Mouse (Mus musculus) intestine, embryonic 15.5 days (tissue): Measurements from ENCODE around the gene Gm20388. TPM values are rescaled to one million over a fixed set of nuclear protein-coding genes. Genes with fewer than 3 reads are reported as not detected.

Experiments
- ATAC-seq: fragments of 200-750 bp; cut with Nextera tagmentation; 2 replicates; pipeline ENCODE4 v1.8.0; 2017; ENCODE audit warnings: moderate TSS enrichment, moderate library complexity
- H3K27ac ChIP-seq: fragments of 300-500 bp; sonication (generic); 2 replicates; pipeline ENCODE4 v1.5.1; 2015; ENCODE audit warnings: mild to moderate bottlenecking, inconsistent platforms
- H3K27me3 ChIP-seq: fragments of 300-500 bp; sonication (generic); replicated peaks from 2 replicates; pipeline ENCODE4 v1.6.1; 2015; ENCODE audit warnings: inconsistent platforms
- H3K36me3 ChIP-seq: fragments of 300-500 bp; sonication (generic); 2 replicates; pipeline ENCODE4 v1.6.1; 2015; ENCODE audit warnings: inconsistent platforms
- H3K4me1 ChIP-seq: fragments of 300-500 bp; sonication (generic); replicated peaks from 2 replicates; pipeline ENCODE4 v1.6.1; 2015; ENCODE audit warnings: inconsistent platforms
- H3K4me2 ChIP-seq: fragments of 300-500 bp; sonication (generic); replicated peaks from 2 replicates; pipeline ENCODE4 v1.6.1; 2015; ENCODE audit warnings: mild to moderate bottlenecking, inconsistent platforms
- H3K4me3 ChIP-seq: fragments of 300-500 bp; sonication (generic); replicated peaks from 2 replicates; pipeline ENCODE4 v1.5.1; 2015; ENCODE audit warnings: inconsistent platforms
- H3K9ac ChIP-seq: fragments of 300-500 bp; sonication (generic); 2 replicates; pipeline ENCODE4 v1.6.1; 2015; ENCODE audit warnings: inconsistent platforms
- H3K9me3 ChIP-seq: fragments of 300-500 bp; sonication (generic); 2 replicates; pipeline ENCODE4 v1.6.1; 2016; ENCODE audit warnings: inconsistent platforms
- WGBS: fragments of 180-500 bp; shearing (Covaris S2); methylation state at CpG from one replicate; pipeline ENCODE4 v1.1.7; 2015; 5-methylcytosine and 5-hydroxymethylcytosine counted together
- polyA plus RNA-seq: library from polyadenylated mRNA; unstranded; fragments of >200 nt; fragmentation: Nextera tagmentation; extraction: Ambion mirVana; gene quantifications from 2 replicates; pipeline ENCODE4 v1.2.1, GENCODE M21; 2015

The Gm20388 gene
- polyA plus RNA-seq, 1 experiment from 2014 or later: not detected

DNA sequence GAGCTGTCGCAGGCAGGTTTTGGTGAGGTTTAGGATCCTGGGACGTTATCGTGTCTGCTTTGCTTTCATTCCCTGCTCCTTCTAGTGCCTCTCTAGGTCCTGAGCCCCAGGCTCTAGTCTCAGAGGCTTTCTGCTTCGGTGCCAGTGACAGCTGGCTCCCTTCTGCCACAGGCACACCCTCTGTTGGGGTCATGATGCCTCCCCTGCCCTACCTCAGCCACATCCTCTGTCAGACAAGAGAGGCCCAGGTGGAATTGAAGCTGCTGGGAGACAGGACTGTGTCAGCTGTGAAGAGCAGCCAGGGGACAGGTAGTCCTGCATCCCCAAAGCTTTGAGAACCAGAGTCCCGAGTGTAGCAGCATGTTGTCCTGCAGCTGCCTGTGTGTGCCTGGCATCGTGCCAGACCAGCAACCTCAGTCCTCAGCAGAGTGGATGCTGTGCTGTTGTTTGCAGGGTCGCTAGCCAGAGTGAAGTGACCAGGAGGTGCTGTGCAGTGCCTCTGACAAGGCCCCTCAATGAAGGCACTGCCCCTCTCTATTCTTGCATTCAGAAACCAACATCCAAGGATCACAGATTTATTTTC is 2896.4 kb downstream of the Gm20388 start:
- WGBS: 72% methylated on average over 7 of the region's 7 CpGs
- Histone ChIP-seq H3K9me3 (no peaks in the 10 kb centered on the region), H3K27me3 (no peaks in the 10 kb centered on the region), H3K9ac (no peak overlapping the region), H3K4me3 (no peak overlapping the region), H3K4me2 (no peak overlapping the region), H3K27ac (no peak overlapping the region), H3K4me1 (no peaks in the 10 kb centered on the region), H3K36me3 (peaks cover 2% of the 10 kb centered on the region; the same call in 1 of the 2 replicates)
- no peak for ATAC-seq

DNA sequence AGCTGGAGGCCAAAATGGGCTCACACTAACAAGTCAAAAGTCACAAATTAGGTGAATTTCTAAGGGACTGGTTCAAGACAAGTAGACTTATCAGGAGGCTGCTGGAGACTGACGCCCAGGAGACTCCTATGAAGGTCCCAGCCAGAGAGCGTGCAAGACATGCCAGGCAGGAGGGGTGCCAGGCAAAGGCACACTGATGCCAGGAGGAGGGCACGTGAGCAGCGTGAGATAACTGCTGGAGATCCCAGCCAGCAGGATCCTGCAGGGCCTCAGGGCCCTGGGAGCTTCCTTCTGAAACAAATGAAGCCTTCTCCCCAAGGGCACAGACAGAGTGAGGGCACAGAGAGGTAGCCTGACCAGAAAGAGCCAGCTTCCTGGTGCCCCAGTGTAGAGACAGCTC is 2897.3 kb downstream of the Gm20388 start:
- Histone ChIP-seq H3K27me3 (no peaks in the 10 kb centered on the region), H3K9me3 (no peaks in the 10 kb centered on the region), H3K36me3 (peaks cover 2% of the 10 kb centered on the region; the same call in 1 of the 2 replicates), H3K4me3 (no peak overlapping the region), H3K4me2 (no peak overlapping the region), H3K4me1 (no peaks in the 10 kb centered on the region), H3K9ac (no peak overlapping the region), H3K27ac (no peak overlapping the region)
- WGBS: 92% methylated on average over 4 of the region's 4 CpGs
- no peak for ATAC-seq

DNA sequence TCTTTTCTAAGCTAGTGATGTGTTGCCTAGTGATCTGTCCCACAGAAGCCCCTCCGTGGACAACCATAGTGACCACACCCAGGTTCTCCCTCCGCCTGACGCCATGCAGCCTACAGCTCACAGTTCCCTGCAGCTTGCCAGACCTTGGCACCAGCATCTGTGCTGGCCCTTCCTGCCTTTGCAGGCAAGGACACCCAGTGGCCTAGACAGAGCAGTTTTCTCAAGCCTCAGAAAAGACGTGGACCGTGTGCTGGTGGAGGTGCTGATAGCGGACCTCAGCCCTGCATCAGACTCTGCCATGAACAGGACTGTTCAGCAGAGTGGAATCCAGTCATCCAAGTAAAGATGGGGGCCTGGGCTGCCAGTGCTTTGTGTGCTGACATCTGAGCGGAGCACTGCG is 2899.7 kb downstream of the Gm20388 start:
- no peaks in the 10 kb centered on the region for H3K27me3 ChIP-seq
- no peaks in the 10 kb centered on the region for H3K9me3 ChIP-seq
- WGBS: 79% methylated on average over 8 of the region's 8 CpGs
- H3K4me1 ChIP-seq: no peaks in the 10 kb centered on the region
- peaks cover 5% of the 10 kb centered on the region; the same call in 1 of the 2 replicates for H3K36me3 ChIP-seq
- no peak overlapping the region for H3K4me2 ChIP-seq
- no peak overlapping the region for H3K27ac ChIP-seq
- H3K9ac ChIP-seq: no peak overlapping the region
- ATAC-seq: no peak
- no peak overlapping the region for H3K4me3 ChIP-seq

DNA sequence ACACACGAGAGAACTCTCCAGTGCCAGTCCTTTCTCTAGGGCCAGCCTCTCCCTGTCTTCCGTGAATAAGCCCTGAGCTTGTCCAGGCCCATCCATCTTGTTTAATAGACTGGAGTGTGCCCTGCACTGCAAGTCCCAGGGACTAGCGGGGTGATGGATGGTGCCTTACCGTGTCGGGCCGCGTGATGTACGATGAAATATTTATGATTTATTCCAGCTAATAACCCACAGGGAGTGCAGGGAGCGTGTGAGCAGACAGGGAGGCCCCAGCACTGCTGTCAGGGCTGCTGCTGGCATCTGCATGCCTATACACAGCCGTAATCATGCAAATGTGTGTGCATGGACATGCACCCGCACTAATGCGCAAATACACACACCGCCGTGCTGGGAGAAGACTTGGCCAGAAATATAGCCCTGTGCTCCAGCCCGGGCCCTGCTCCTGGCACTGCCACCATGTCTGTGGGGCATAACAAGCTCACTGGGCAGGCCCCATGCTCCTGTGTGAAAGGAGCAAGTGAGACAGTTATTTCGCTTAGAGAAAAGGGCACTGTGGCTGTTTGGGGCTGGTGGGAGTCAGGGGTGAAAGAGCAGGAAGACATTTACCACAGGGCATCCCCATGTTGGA is 2901.3 kb downstream of the Gm20388 start:
- ATAC-seq: no peak
- 77% methylated on average over 16 of the region's 16 CpGs for WGBS
- Histone ChIP-seq H3K4me1 (no peaks in the 10 kb centered on the region), H3K9ac (no peak overlapping the region), H3K27ac (no peak overlapping the region), H3K9me3 (no peaks in the 10 kb centered on the region), H3K27me3 (no peaks in the 10 kb centered on the region), H3K4me2 (no peak overlapping the region), H3K36me3 (peaks cover 5% of the 10 kb centered on the region; the same call in 1 of the 2 replicates), H3K4me3 (no peak overlapping the region)

DNA sequence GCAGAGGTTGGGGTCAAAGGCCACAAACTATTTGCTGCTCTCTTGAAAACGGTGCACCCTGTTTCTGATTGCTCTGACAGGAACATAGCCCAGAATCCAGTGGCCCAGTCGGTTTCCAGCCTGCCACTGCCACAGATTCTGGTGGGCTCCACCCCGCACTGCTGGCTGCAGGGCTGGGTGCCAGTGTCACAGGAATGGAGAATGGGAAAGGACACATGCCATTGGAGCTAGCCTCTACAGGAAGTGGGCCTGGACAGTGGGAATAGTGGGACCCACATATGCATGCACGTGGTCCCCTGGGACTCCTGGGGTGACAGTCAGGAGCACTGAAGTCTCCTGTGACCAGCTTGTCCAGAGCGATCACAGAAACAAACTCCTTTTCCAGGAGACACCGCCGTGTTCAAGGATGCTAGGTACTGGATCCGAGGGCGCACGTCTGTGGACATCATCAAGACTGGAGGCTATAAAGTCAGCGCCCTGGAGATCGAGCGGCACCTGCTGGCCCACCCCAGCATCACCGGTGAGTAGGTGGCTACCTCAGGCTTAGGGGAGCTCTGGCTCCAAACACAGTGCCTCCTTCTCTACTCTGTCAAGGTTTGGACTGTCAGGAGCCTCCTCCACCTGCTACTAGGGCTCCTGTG is 2902.1 kb downstream of the Gm20388 start:
- H3K36me3 ChIP-seq: peaks cover 5% of the 10 kb centered on the region; the same call in 1 of the 2 replicates
- ATAC-seq: no peak
- no peaks in the 10 kb centered on the region for H3K27me3 ChIP-seq
- H3K4me2 ChIP-seq: no peak overlapping the region
- no peaks in the 10 kb centered on the region for H3K4me1 ChIP-seq
- H3K4me3 ChIP-seq: no peak overlapping the region
- WGBS: 69% methylated on average over 14 of the region's 14 CpGs
- H3K9me3 ChIP-seq: no peaks in the 10 kb centered on the region
- H3K27ac ChIP-seq: no peak overlapping the region
- H3K9ac ChIP-seq: no peak overlapping the region

DNA sequence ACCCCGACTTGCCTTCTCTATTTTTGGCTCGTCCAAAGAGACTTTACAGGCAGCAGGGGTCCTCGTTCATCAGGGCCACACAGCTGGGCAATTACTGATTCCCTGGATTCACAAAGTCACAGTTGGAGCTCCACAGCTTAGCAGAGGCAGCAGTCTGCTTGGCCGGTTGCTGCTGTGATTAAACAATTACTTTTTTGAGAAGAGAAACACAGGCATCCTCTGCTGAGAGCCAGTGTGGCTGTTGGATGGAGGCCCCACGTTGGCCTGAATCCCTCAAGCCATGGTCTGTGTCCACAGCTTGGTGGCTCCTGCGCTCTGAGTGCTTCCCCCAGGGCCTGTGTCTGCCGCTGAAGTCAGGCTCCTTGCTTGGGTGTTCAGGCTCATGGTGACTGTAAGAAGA is 2904.0 kb downstream of the Gm20388 start:
- ATAC-seq: no peak
- H3K36me3 ChIP-seq: peaks cover 5% of the 10 kb centered on the region; the same call in 1 of the 2 replicates
- WGBS: 46% methylated on average over 7 of the region's 7 CpGs
- no peaks in the 10 kb centered on the region for H3K27me3 ChIP-seq
- H3K9ac ChIP-seq: no peak overlapping the region
- H3K4me3 ChIP-seq: no peak overlapping the region
- H3K27ac ChIP-seq: no peak overlapping the region
- no peak overlapping the region for H3K4me2 ChIP-seq
- no peaks in the 10 kb centered on the region for H3K9me3 ChIP-seq
- H3K4me1 ChIP-seq: no peaks in the 10 kb centered on the region

DNA sequence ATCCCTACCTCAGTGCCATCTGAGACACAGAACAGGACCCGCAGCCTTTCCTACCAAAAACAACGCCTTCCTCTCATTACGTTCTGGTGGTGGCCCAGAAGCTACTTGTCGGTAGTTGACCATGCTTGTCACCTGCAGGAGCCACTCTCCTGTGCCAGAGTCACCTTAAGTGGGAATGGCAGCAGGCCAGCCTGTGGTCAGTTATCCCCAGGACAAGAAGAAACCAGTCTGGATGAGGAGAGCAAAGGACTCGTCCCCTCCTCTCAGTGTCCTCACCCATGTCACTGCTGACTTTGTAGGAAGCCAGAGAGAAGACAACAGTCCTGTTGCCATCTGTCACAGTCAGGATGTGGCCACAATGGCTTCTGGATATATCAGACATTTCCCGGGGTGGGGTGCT is 2906.3 kb downstream of the Gm20388 start:
- Histone ChIP-seq H3K27me3 (no peaks in the 10 kb centered on the region), H3K9me3 (no peaks in the 10 kb centered on the region), H3K4me2 (no peak overlapping the region), H3K4me1 (no peaks in the 10 kb centered on the region), H3K27ac (no peak overlapping the region), H3K36me3 (0 out of 2 replicates have a peak, but pooled peaks cover 3% of the 10 kb centered on the region), H3K4me3 (no peak overlapping the region), H3K9ac (no peak overlapping the region)
- ATAC-seq: no peak
- 92% methylated on average over 6 of the region's 6 CpGs for WGBS

DNA sequence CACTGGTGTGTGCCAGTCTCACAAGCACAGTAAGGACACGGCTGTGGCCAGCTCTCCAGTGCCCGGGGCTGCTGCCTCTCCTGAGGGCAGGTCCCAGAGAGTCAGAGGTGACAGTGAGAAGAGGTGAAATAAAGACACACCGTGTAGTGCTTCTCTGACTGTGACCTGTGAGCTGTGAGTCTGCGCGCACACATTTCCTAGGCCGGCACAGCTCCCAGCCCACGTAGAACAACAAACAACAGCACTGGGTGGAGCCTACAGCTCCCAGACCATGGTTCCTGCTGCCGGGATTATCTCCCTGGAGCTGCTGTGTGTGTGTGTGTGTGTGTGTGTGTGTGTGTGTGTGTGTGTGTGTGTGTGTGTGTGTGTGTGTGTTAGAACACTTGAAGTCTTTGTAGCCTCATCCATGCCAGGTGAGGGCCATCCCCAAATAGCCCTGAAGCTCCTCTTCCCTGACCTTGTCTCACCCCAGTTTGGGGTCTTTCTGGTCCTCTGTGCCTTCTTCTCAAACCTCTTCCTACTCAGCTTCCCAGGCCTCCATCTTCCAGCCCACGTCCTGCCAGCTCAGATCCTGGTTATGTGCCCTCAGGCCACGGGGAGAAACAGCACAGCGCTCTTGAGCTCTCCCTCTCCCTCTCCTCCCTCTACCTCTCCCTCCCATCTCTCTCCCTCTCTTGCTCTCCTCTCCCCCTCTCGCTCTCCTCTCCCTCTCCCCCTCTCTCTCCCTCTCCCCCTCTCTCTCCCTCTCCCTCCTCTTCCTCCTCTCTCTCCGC is 2907.3 kb downstream of the Gm20388 start:
- no peak overlapping the region for H3K4me3 ChIP-seq
- WGBS: 37% methylated on average over 13 of the region's 13 CpGs
- 0 out of 2 replicates have a peak, but pooled peaks cover 3% of the 10 kb centered on the region for H3K36me3 ChIP-seq
- no peak overlapping the region for H3K9ac ChIP-seq
- H3K27ac ChIP-seq: no peak overlapping the region
- H3K9me3 ChIP-seq: no peaks in the 10 kb centered on the region
- H3K4me2 ChIP-seq: no peak overlapping the region
- H3K4me1 ChIP-seq: no peaks in the 10 kb centered on the region
- H3K27me3 ChIP-seq: no peaks in the 10 kb centered on the region
- ATAC-seq: no peak

DNA sequence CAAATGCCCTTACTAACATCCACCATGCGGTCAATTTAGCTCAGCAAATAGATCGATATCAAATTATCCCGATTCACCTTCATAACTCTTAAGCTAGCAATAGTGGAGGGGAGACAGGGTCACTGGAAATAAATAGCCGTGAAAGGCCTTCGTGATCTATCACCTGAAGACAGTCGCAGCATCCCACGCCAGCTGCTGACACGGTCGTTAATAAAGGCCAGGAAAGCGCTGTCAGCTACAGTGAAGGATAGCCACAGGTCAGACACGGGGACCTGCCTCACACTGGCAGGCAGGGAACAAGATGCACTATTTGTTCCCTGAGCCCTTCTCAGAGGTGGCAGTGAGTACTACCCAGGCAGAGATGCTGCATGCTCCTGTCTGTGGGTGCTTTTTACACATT is 2909.1 kb downstream of the Gm20388 start:
- no peaks in the 10 kb centered on the region for H3K4me1 ChIP-seq
- WGBS: 53% methylated on average over 11 of the region's 11 CpGs
- ATAC-seq: no peak

DNA sequence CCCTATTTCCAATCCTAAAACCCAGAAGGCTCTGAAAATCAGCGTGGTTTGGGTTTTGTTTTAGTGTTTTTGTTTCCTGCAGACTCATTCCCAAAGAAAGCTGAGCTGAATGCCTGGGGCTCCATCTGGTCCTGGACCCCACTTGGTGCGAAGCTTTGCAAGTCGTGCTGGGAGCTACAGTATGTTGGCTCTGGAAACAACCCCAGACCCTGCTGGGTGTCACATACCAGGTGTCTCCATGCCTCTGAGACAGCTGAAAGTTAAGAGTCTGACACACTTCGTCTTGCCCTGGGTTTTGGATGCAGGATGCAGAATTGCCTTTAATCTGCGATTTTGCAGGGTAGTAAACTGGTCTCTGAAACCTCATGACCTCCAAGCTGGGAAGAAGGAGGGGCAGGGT is 2913.9 kb downstream of the Gm20388 start:
- WGBS: 51% methylated on average over 5 of the region's 5 CpGs
- Histone ChIP-seq H3K4me3 (no peak overlapping the region), H3K27me3 (no peaks in the 10 kb centered on the region), H3K27ac (no peak overlapping the region), H3K9ac (no peak overlapping the region), H3K36me3 (no peaks in the 10 kb centered on the region), H3K9me3 (no peaks in the 10 kb centered on the region), H3K4me1 (no peaks in the 10 kb centered on the region), H3K4me2 (no peak overlapping the region)
- ATAC-seq: no peak

More for the DNA sequence above, 2909.1 kb downstream of the Gm20388 start:
- Histone ChIP-seq H3K4me2 (no peak overlapping the region), H3K4me3 (no peak overlapping the region), H3K36me3 (0 out of 2 replicates have a peak, but pooled peaks cover 3% of the 10 kb centered on the region), H3K9me3 (no peaks in the 10 kb centered on the region), H3K9ac (no peak overlapping the region), H3K27me3 (no peaks in the 10 kb centered on the region), H3K27ac (no peak overlapping the region)

DNA sequence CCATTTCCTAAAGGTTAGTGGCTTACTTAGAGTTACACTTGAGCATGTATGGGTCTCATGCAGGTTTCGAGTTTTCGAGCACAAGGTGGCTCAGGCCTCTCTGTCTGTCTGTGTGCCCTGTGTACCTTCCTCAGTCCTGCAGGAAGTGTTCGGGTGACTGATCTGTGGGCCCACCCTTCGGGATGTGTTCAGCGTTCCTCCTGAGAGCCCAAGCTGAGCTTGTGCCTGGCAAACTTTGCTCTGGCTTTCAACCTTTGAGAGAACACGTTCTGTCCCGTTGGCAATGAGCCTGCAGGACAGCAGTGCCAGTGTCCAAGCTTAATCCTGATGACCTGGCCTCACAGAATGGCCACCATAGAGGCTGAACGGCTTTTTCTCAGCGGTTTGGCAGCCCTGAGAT is 2914.3 kb downstream of the Gm20388 start:
- H3K9ac ChIP-seq: no peak overlapping the region
- no peaks in the 10 kb centered on the region for H3K4me1 ChIP-seq
- no peak overlapping the region for H3K4me2 ChIP-seq
- no peaks in the 10 kb centered on the region for H3K9me3 ChIP-seq
- 82% methylated on average over 9 of the region's 9 CpGs for WGBS
- H3K27ac ChIP-seq: no peak overlapping the region
- H3K36me3 ChIP-seq: no peaks in the 10 kb centered on the region
- ATAC-seq: no peak
- H3K27me3 ChIP-seq: no peaks in the 10 kb centered on the region
- H3K4me3 ChIP-seq: no peak overlapping the region

DNA sequence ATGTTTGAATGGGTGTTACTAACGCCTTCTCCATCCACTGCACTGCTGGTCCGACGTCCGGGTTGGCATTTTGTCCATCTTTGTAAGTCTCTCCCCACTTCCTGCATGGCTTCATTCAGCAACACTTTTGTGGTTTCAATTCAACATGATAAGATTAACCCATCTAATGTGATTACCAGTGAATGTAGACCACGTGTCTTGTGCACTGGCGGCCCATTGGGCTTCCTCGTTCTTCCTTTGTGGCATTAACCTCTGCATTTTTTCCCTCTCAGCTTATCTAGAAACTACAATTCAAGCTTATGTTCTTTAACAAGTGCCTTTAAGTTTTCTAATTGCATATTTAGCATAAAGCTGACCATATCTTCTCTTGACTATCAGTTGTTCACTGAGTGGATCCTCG is 2914.8 kb downstream of the Gm20388 start:
- H3K27ac ChIP-seq: no peak overlapping the region
- H3K27me3 ChIP-seq: no peaks in the 10 kb centered on the region
- no peak overlapping the region for H3K9ac ChIP-seq
- H3K4me1 ChIP-seq: no peaks in the 10 kb centered on the region
- ATAC-seq: no peak
- no peaks in the 10 kb centered on the region for H3K9me3 ChIP-seq
- 77% methylated on average over 8 of the region's 8 CpGs for WGBS
- no peak overlapping the region for H3K4me2 ChIP-seq
- no peaks in the 10 kb centered on the region for H3K36me3 ChIP-seq
- H3K4me3 ChIP-seq: no peak overlapping the region
